7 mouse cellular contexts compared by ENCODE assay signal in genomic region chr1:130547674-130548429, GRCm38 (mm10).
DNase-seq lines count a peak whose midpoint lies in the region; ATAC-seq and TF ChIP-seq lines count a peak whose summit lies in the region.

No protein-coding gene starts in this region.

- peak; percentile 76 for TF ChIP-seq RAD21 in CH12.LX (IDR thresholded peaks at IDR 0.05; ENCODE audit: low read depth, low read length)

- H3K36me3 ChIP-seq in CH12.LX (replicated peaks in 1 of 2; ENCODE audit: control insufficient read depth in 1 of 2, insufficient read depth in 1 of 2, low read length in 1 of 2): no peaks in the 10 kb centered on the region
- H3K36me3 ChIP-seq in forebrain, embryonic 11.5 days (ENCODE audit: control insufficient read depth, insufficient read depth, low read length): no peaks in the 10 kb centered on the region
- H3K36me3 ChIP-seq in megakaryocyte, embryonic 14.5 days (replicated peaks; ENCODE audit: low read length): no peaks in the 10 kb centered on the region

- H3K4me3 ChIP-seq in CH12.LX (replicated peaks in 1 of 3; ENCODE audit: low read depth in 2 of 3, low read length in 2 of 3, poor library complexity in 1 of 3): peak overlapping the region; percentile 21 to 62 (median 49)
- H3K4me3 ChIP-seq in forebrain, embryonic 11.5 days (ENCODE audit: low read depth, low read length): no peak overlapping the region
- peak overlapping the region; percentile 92 for H3K4me3 ChIP-seq in megakaryocyte, embryonic 14.5 days (replicated peaks)

- peaks cover 19 to 54% of the 10 kb centered on the region in 2 experiments; a peak in 3 of 4 replicates for H3K4me1 ChIP-seq in CH12.LX (ENCODE audit: control insufficient read depth in 1 of 2, insufficient read depth in 2 of 2)
- H3K4me1 ChIP-seq in forebrain, embryonic 11.5 days (replicated peaks; ENCODE audit: control insufficient read depth, insufficient read depth, low read length): no peaks in the 10 kb centered on the region
- peaks cover 69% of the 10 kb centered on the region for H3K4me1 ChIP-seq in megakaryocyte, embryonic 14.5 days

- DNase-seq in CH12.LX (ENCODE audit: extremely low read depth): peak; percentile 87
- DNase-seq in ZHBTc4 (ENCODE audit: low read depth, low spot score): peak; percentile 59
- DNase-seq in forebrain, embryonic 11.5 days (ENCODE audit: low spot score): peak; percentile 77
- DNase-seq in heart, postnatal 14 days: peak; percentile 62 to 76
- peak; percentile 14 to 43 for DNase-seq in layer of hippocampus, postnatal 36 days
- peak; percentile 66 for DNase-seq in right cerebral cortex, postnatal 4 days

- in situ Hi-C loops in CH12.LX (cut with MboI; ENCODE audit: low pct_ligation_motif_present, low pct_unique_long_range_greater_than_20kb, low sequenced_read_pairs): loop anchor here (10.0 kb wide), 1 partner anchor 507 kb away; no protein-coding TSS in a partner anchor

- TF ChIP-seq POLR2A in CH12.LX (IDR thresholded peaks at IDR 0.05; ENCODE audit: low read depth, low read length): no peak

- H3K27ac ChIP-seq in CH12.LX (ENCODE audit: insufficient read depth, low read depth): no peak overlapping the region
- no peak overlapping the region for H3K27ac ChIP-seq in forebrain, embryonic 11.5 days (ENCODE audit: low read depth, low read length)

- no peaks in the 10 kb centered on the region for H3K79me2 ChIP-seq in CH12.LX (replicated peaks; ENCODE audit: control insufficient read depth, extremely low read depth, insufficient read depth, poor library complexity, severe bottlenecking)

- 24% methylated on average over 25 of the region's 25 CpGs for WGBS in forebrain, embryonic 11.5 days

- peak; percentile 54 to 76 for TF ChIP-seq CTCF in CH12.LX (conservative IDR thresholded peaks at IDR 0.05 in 1 of 2, IDR thresholded peaks at IDR 0.05 in 1 of 2; ENCODE audit: low read depth in 2 of 2, low read length in 2 of 2)

- dilution Hi-C loops in CH12.LX (cut with MboI; ENCODE audit: extremely low pct_ligation_motif_present, extremely low pct_unique_long_range_greater_than_20kb, low sequenced_read_pairs): no loop called here

- no peaks in the 10 kb centered on the region for H3K9me3 ChIP-seq in CH12.LX (replicated peaks; ENCODE audit: low read length)
- no peaks in the 10 kb centered on the region for H3K9me3 ChIP-seq in forebrain, embryonic 11.5 days (ENCODE audit: control insufficient read depth, low read length)
- no peaks in the 10 kb centered on the region for H3K9me3 ChIP-seq in megakaryocyte, embryonic 14.5 days

- 0 out of 2 replicates have a peak overlapping the region, but pooled peaks have one; percentile 72 for H3K9ac ChIP-seq in CH12.LX (ENCODE audit: insufficient read depth, low read depth)
- peak overlapping the region; percentile 4; the same call in 1 of the 2 replicates for H3K9ac ChIP-seq in forebrain, embryonic 11.5 days (ENCODE audit: low read length)

- intact Hi-C loops in heart, postnatal 14 days (cut with DNase I): loop anchor here (2.0 to 10.0 kb wide), 4 partner anchors 87 to 507 kb away; no protein-coding TSS in a partner anchor

- H3K4me2 ChIP-seq in CH12.LX (ENCODE audit: insufficient read depth, low read depth, poor library complexity, severe bottlenecking): peak overlapping the region; percentile 71
- peak overlapping the region; percentile 36; the same call in 1 of the 2 replicates for H3K4me2 ChIP-seq in forebrain, embryonic 11.5 days (ENCODE audit: low read depth, low read length, severe bottlenecking)

- peak; percentile 67; the same call in 1 of the 2 replicates for ATAC-seq in forebrain, embryonic 11.5 days (replicated peaks; ENCODE audit: low FRiP score)

- H3K27me3 ChIP-seq in CH12.LX (replicated peaks): peaks cover 2% of the 10 kb centered on the region
- no peaks in the 10 kb centered on the region for H3K27me3 ChIP-seq in forebrain, embryonic 11.5 days (ENCODE audit: control insufficient read depth, insufficient read depth, low read length)
- H3K27me3 ChIP-seq in megakaryocyte, embryonic 14.5 days (replicated peaks): no peaks in the 10 kb centered on the region

- no peak for TF ChIP-seq EP300 in CH12.LX (IDR thresholded peaks at IDR 0.05; ENCODE audit: low read length)

TF ChIP-seq in CH12.LX, 34 proteins besides CTCF, POLR2A, EP300 and RAD21:
- TF ChIP-seq MXI1 (IDR thresholded peaks at IDR 0.05; ENCODE audit: low read depth, low read length) (no peak), MEF2A (IDR thresholded peaks at IDR 0.05; ENCODE audit: borderline replicate concordance, low read depth, low read length) (peak; percentile 35; the same call in 1 of the 2 replicates), NELFE (IDR thresholded peaks at IDR 0.05; ENCODE audit: low read depth, low read length) (no peak), SMC3 (IDR thresholded peaks at IDR 0.05; ENCODE audit: low read depth, low read length) (peak; percentile 70), SIN3A (IDR thresholded peaks at IDR 0.05; ENCODE audit: low read length) (peak; percentile 28; the same call in 1 of the 2 replicates), TCF12 (IDR thresholded peaks at IDR 0.05; ENCODE audit: low read depth, low read length) (no peak), MAX (IDR thresholded peaks at IDR 0.05; ENCODE audit: low read length) (0 out of 2 replicates have a peak, but pooled peaks have one; percentile 40), HCFC1 (IDR thresholded peaks at IDR 0.05; ENCODE audit: low read depth, low read length) (no peak), KAT2A (IDR thresholded peaks at IDR 0.05; ENCODE audit: insufficient replicate concordance, low read length) (no peak), ZC3H11A (IDR thresholded peaks at IDR 0.05; ENCODE audit: low read depth, low read length) (no peak), PAX5 (IDR thresholded peaks at IDR 0.05; ENCODE audit: low read length) (no peak), CHD2 (IDR thresholded peaks at IDR 0.05; ENCODE audit: low read length) (peak; percentile 79), ZKSCAN1 (IDR thresholded peaks at IDR 0.05; ENCODE audit: borderline replicate concordance, low read depth, low read length) (no peak), NRF1 (IDR thresholded peaks at IDR 0.05; ENCODE audit: low read depth, low read length) (no peak), POLR2AphosphoS2 (IDR thresholded peaks at IDR 0.05; ENCODE audit: low read depth, low read length) (no peak), MAFK (IDR thresholded peaks at IDR 0.05; ENCODE audit: insufficient replicate concordance, low read length) (no peak), MAZ (IDR thresholded peaks at IDR 0.05; ENCODE audit: low read depth, low read length) (no peak), USF1 (IDR thresholded peaks at IDR 0.05; ENCODE audit: low read depth, low read length) (no peak), ZMIZ1 (IDR thresholded peaks at IDR 0.05; ENCODE audit: low read depth, low read length) (no peak), CHD1 (IDR thresholded peaks at IDR 0.05; ENCODE audit: low read depth, low read length) (no peak), GABPA (IDR thresholded peaks at IDR 0.05; ENCODE audit: insufficient replicate concordance, low read depth, low read length) (no peak), TBP (conservative IDR thresholded peaks at IDR 0.05; ENCODE audit: low read depth, low read length) (peak; percentile 77; the same call in 1 of the 2 replicates), ETS1 (conservative IDR thresholded peaks at IDR 0.05; ENCODE audit: low read depth, low read length) (no peak), E2F4 (IDR thresholded peaks at IDR 0.05; ENCODE audit: insufficient replicate concordance, low read depth, low read length) (peak; percentile 21; the same call in 1 of the 2 replicates), IRF4 (IDR thresholded peaks at IDR 0.05; ENCODE audit: low read depth, low read length) (no peak), JUND (conservative IDR thresholded peaks at IDR 0.05; ENCODE audit: low read depth, low read length) (no peak), ELF1 (IDR thresholded peaks at IDR 0.05; ENCODE audit: low read depth, low read length) (no peak), UBTF (IDR thresholded peaks at IDR 0.05; ENCODE audit: low read depth, low read length) (no peak)

Comparison
In these comparisons a context has a peak if more than half of its experiments do, and no peak if none do; other contexts are left out.
1. DNase-seq: peak in every context shown above with its lines; median percentile 87 in CH12.LX; 77 in forebrain, embryonic 11.5 days; 69 in heart, postnatal 14 days; 66 in right cerebral cortex, postnatal 4 days; 59 in ZHBTc4; 28 in layer of hippocampus, postnatal 36 days.